Mouse (Mus musculus): Measurements from ENCODE around the gene Gm38394.

DNA sequence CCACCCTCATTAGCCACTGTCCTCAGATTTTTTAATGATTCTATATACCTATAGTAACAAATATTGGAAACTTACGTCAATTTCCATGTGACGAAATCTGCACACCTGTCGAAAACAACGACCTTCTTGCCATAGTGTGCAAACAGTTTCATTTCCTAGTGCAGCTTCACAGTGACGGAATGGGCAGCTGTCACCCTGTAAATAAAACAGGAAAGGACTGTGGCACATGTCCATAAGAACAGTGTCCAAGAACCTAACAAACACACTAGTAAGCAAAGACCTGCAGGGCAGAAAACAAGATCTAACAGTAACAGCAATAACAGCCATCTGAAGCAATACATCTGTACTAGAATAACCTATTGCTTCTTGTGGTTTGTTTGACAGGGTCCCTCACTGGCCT is 15.5 kb downstream of the Gm38394 start:
- no peak for TF ChIP-seq CTCF (IDR thresholded peaks at IDR 0.05; ENCODE audit: low read depth, low read length)
- TF ChIP-seq EP300 (IDR thresholded peaks at IDR 0.05; ENCODE audit: insufficient read depth, low read depth, low read length), result no peak
